Mouse (Mus musculus) small intestine, adult 2 months (tissue): ENCODE measurements around the gene Lrp6. TPM values are rescaled to one million over a fixed set of nuclear protein-coding genes. Genes with fewer than 3 reads are reported as not detected.

Source experiments
- H3K27ac ChIP-seq: fragments of 200-500 bp; 2 replicates; pipeline ENCODE4 v1.5.1; 2012; ENCODE audit warnings: low read depth, low read length, control low read depth, inconsistent platforms; ENCODE audit not compliant: insufficient read depth
- H3K27me3 ChIP-seq: fragments of 200-500 bp; 2 replicates; pipeline ENCODE4 v1.6.1; 2012; ENCODE audit warnings: mild to moderate bottlenecking, moderate library complexity, low read length, inconsistent platforms; ENCODE audit not compliant: control insufficient read depth, insufficient read depth
- H3K36me3 ChIP-seq: fragments of 200-500 bp; 2 replicates; pipeline ENCODE4 v1.6.1; 2012; ENCODE audit warnings: mild to moderate bottlenecking, low read length, control low read depth, inconsistent platforms; ENCODE audit not compliant: control insufficient read depth, insufficient read depth
- H3K4me1 ChIP-seq: fragments of 200-500 bp; 2 replicates; pipeline ENCODE4 v1.6.1; 2012; ENCODE audit warnings: low read length, inconsistent platforms, mixed read lengths; ENCODE audit not compliant: control insufficient read depth, insufficient read depth, insufficient read length
- H3K4me3 ChIP-seq: fragments of 200-500 bp; 2 replicates; pipeline ENCODE4 v1.5.1; 2012; ENCODE audit warnings: low read depth, mild to moderate bottlenecking, control low read depth, inconsistent platforms, low read length, moderate library complexity
- CTCF ChIP-seq: fragments of 200-500 bp; IDR thresholded peaks from 2 replicates; pipeline ENCODE4 v1.5.1; 2012; ENCODE audit warnings: low read depth, mild to moderate bottlenecking, control low read depth, inconsistent platforms, low read length, moderate library complexity, mixed read lengths; ENCODE audit not compliant: insufficient replicate concordance, insufficient read length; ENCODE audit errors: extremely low read depth
- POLR2A ChIP-seq: fragments of 200-500 bp; IDR thresholded peaks from 2 replicates; pipeline ENCODE4 v1.6.1; 2012; ENCODE audit warnings: low read depth, mild to moderate bottlenecking, control low read depth, inconsistent platforms, low read length, moderate library complexity
- WGBS: fragments of 180-500 bp; shearing (Covaris S2); methylation state at CpG from one replicate; pipeline ENCODE4 v1.1.7; 2018; 5-methylcytosine and 5-hydroxymethylcytosine counted together
- polyA plus RNA-seq: library from polyadenylated mRNA; depleted of rRNA; stranded (reverse); fragments of >200 nt; gene quantifications from 2 replicates; pipeline ENCODE4 v1.2.3, GENCODE M21; 2012

Gene Lrp6
- polyA plus RNA-seq, 1 experiment: 22.9 TPM

DNA sequence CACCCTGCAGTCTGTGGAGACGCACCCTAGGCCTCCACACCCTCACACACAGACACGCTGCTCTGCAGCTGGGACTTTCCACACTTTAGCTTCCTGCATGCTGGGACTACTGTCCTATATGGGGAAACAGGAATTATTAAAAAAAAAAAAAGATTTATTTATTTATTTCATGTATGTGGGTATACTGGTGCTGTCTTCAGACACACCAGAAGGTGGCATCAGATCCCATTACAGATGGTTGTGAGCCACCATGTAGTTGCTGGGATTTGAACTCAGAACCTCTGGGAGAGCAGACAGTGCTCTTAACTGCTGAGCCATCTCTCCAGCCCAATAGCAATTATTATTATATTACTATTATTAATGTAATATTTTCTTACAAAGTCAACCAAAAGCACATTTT lies 97.5 kb downstream of the Lrp6 start:
- Histone ChIP-seq H3K36me3 (peaks cover 16% of the 10 kb centered on the region), H3K4me3 (no peak overlapping the region), H3K4me1 (peaks cover 9% of the 10 kb centered on the region; the same call in 1 of the 2 replicates), H3K27me3 (no peaks in the 10 kb centered on the region), H3K27ac (no peak overlapping the region)
- TF ChIP-seq POLR2A: no peak
- no peak for TF ChIP-seq CTCF
- WGBS: 62% methylated on average over 2 of the region's 2 CpGs

DNA sequence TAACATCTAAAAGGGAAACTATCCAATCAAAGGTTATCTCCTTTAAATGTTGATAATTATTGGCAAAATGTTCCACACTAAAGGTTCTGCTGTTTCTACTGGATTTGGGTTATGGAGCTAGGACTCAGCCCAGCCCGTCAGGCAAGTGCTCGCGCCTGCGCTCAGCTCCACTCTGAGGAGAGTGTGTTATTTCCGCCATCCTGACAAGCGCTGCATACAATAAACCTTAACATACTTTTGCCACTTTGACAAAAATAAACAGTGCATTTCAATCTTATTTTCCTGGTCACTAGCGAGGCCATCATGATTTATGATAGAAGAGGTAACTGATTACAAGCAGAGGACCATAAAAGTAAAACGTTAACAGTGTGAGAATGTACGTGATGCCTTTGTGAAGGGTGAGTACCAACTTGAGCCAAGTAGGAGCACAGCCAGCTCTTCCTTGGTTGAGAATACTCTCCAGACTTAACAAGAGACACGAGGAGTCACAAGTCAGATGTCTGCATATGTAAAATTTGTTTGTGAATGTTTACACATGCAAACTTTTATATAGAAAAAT lies 100.0 kb downstream of the Lrp6 start:
- Histone ChIP-seq H3K4me3 (no peak overlapping the region), H3K27ac (no peak overlapping the region), H3K36me3 (peaks cover 23% of the 10 kb centered on the region), H3K4me1 (peaks cover 9% of the 10 kb centered on the region; the same call in 1 of the 2 replicates), H3K27me3 (no peaks in the 10 kb centered on the region)
- 20% methylated on average over 10 of the region's 10 CpGs for WGBS
- no peak for TF ChIP-seq CTCF
- no peak for TF ChIP-seq POLR2A

DNA sequence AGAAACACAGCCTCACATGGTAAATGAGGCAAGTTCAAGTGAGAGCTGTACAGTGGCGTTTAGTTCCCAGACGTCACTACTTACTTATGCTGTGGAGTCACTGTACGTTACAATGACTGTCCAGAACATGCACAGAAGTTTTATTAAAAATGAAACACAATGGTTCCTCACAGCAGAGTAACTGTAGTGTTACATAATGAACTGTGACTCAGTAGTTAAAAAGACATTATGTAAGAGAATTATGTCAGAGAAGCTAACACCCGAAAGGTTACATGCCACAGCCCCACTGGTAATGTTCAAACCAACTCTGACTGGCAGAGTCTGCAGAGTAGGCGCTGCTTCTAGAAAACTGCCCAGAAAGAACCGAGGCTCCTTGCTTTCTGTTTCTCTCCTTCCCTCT lies 105.6 kb downstream of the Lrp6 start:
- peaks cover 55% of the 10 kb centered on the region for H3K36me3 ChIP-seq
- 87% methylated on average over 6 of the region's 6 CpGs for WGBS
- no peaks in the 10 kb centered on the region for H3K4me1 ChIP-seq
- TF ChIP-seq CTCF (no peak), POLR2A (no peak)
- no peak overlapping the region for H3K4me3 ChIP-seq
- no peak overlapping the region for H3K27ac ChIP-seq
- H3K27me3 ChIP-seq: no peaks in the 10 kb centered on the region

DNA sequence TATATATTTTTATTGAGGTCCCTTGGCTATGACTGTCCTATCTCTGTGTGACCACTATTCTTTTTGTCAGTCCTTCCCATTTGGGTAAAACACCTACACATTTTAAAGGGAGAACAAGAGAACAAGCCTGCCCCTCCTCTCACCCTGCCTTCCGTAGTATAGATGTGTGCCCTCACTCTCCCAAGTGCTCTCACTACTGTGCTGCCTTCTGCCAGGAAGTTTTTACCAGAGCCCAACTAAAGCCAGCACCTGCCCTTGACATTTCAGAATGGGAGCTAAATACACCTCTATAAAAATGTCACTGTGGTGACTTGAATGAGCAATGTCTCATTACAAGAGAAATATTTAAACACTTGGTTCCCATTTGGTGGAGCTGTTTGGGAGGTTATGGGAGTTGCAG lies 108.4 kb downstream of the Lrp6 start:
- peaks cover 63% of the 10 kb centered on the region for H3K36me3 ChIP-seq
- no peaks in the 10 kb centered on the region for H3K4me1 ChIP-seq
- H3K27me3 ChIP-seq: no peaks in the 10 kb centered on the region
- WGBS: 93% methylated on average over 1 of the region's 1 CpGs
- no peak overlapping the region for H3K27ac ChIP-seq
- TF ChIP-seq CTCF: no peak
- TF ChIP-seq POLR2A: no peak
- H3K4me3 ChIP-seq: no peak overlapping the region

DNA sequence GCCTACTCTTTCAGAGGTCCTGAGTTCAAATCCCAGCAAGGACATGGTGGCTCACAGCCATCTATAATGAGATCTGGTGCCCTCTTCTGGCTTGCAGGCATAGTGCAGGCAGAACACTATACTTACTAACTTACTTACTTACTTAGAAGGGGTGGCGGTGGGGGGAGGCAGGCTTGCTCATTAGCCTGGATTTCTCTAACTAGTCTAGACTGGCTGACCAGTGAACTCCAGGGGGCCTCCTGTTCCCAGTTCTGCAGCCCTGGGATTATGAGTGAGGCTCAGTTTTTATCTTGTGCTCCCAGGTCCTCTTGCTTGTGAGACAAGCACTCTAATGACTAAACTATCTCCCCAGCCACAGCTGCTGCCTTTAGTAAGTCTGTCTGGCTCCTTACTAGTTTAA lies 112.7 kb downstream of the Lrp6 start:
- Histone ChIP-seq H3K4me1 (no peaks in the 10 kb centered on the region), H3K4me3 (no peak overlapping the region), H3K27me3 (no peaks in the 10 kb centered on the region), H3K36me3 (peaks cover 76% of the 10 kb centered on the region), H3K27ac (no peak overlapping the region)
- whole genome bisulfite sequencing: 93% methylated on average over 1 of the region's 1 CpGs
- peak; percentile 47; the same call in 1 of the 2 replicates for TF ChIP-seq CTCF
- no peak for TF ChIP-seq POLR2A

DNA sequence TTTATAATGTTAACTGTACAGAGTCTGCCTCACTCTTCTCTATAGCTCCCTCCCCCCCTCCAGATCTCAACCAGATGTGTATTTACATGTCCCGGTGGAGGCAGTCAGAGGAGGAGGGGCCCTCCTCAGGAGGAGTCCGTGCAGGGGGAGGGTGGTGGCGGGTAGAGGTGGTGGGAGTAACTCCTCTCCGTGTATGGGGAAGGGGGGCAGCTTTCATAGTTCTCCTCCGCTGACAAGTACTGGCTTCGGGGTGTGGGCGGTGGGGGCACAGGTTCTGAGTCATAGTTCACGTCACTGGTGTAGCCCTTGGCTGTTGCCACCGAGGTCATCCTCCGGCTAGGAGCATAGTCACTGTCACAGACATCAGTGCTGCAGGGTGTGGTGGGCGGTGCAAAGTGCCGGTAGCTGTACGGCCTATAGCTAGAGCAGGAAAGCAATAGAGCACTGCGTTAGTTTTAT lies 116.1 kb downstream of the Lrp6 start:
- Histone ChIP-seq H3K4me3 (no peak overlapping the region), H3K4me1 (no peaks in the 10 kb centered on the region), H3K27me3 (no peaks in the 10 kb centered on the region), H3K36me3 (peaks cover 58% of the 10 kb centered on the region), H3K27ac (no peak overlapping the region)
- no peak for TF ChIP-seq POLR2A
- TF ChIP-seq CTCF: no peak
- 73% methylated on average over 14 of the region's 14 CpGs for WGBS

DNA sequence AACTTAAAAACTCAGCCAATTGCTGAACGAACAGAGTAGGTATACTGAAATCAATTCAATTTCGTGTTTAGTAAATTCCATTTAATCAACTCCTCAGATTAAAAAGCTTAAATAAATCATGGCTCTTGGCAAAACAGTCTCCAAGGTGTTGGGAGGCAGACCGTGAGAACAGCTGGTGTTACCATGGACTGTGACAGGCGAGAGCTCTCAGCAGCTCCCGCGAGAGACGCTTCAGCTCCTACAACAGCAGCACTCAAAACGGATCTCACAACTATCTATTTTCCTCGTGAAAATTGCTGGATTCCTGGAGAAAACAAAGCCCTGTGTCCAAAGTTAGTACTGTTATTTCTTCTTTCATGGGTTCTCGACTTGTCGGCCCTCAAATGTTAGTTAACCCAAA lies 116.8 kb downstream of the Lrp6 start:
- TF ChIP-seq POLR2A: no peak
- TF ChIP-seq CTCF: no peak
- 81% methylated on average over 11 of the region's 11 CpGs for WGBS
- Histone ChIP-seq H3K4me3 (no peak overlapping the region), H3K4me1 (no peaks in the 10 kb centered on the region), H3K36me3 (peaks cover 52% of the 10 kb centered on the region), H3K27me3 (no peaks in the 10 kb centered on the region), H3K27ac (no peak overlapping the region)

DNA sequence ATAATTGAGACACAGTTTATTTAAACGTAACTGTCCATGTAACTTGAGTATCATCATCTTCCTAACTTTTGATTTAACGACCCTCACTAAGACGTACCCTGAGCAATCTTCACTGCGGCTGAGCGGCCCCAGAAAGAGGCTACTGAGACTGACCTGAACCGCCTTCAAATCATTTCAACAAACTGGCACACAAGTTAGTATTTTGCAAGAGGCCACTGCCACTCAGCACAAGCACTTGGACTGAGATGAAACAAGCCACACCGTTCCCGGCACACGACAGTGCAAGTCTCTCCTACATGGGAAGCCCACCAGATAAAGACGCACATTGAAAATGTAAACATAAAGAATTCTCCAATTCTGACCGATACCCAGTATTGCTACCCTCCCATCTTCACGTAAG lies 118.3 kb downstream of the Lrp6 start:
- no peak overlapping the region for H3K27ac ChIP-seq
- 97% methylated on average over 12 of the region's 12 CpGs for WGBS
- H3K36me3 ChIP-seq: peaks cover 44% of the 10 kb centered on the region
- no peaks in the 10 kb centered on the region for H3K27me3 ChIP-seq
- H3K4me3 ChIP-seq: no peak overlapping the region
- peaks cover 2% of the 10 kb centered on the region; the same call in 1 of the 2 replicates for H3K4me1 ChIP-seq
- TF ChIP-seq CTCF: no peak
- TF ChIP-seq POLR2A: no peak
